Mouse (Mus musculus): ENCODE data around the gene Brca1. TPM values are rescaled to one million over a fixed set of nuclear protein-coding genes. Genes with fewer than 3 reads are reported as not detected.
"Not testable (repeated sequence)": the region's sequence is repeated elsewhere in the genome, so short reads cannot be mapped to it uniquely, and the experiment has no call there.

Gene Brca1
- polyA plus RNA-seq, 2 experiments: 8.6 to 14.0 TPM

- TF ChIP-seq CTCF (IDR thresholded peaks at IDR 0.05; ENCODE audit: low read depth): no peak
- no peak for TF ChIP-seq EP300 (IDR thresholded peaks at IDR 0.05; ENCODE audit: low read depth)
- Histone ChIP-seq H3K27ac (no peak overlapping the region), H3K4me2 (ENCODE audit: low read depth) (peak overlapping the region; percentile 80), H3K27me3 (ENCODE audit: control insufficient read depth, insufficient read depth, low read length) (peaks cover 32% of the 10 kb centered on the region), H3K36me3 (replicated peaks; ENCODE audit: control insufficient read depth, insufficient read depth, low read depth) (no peaks in the 10 kb centered on the region), H3K9ac (replicated peaks) (peak overlapping the region; percentile 38), H3K4me1 (replicated peaks; ENCODE audit: control insufficient read depth in 2 of 2, insufficient read depth in 2 of 2, low read length in 1 of 2) (peaks cover 18 to 28% of the 10 kb centered on the region in 2 experiments), H3K9me3 (ENCODE audit: control insufficient read depth, low read length) (no peaks in the 10 kb centered on the region), H3K4me3 (ENCODE audit: insufficient read depth in 1 of 2, low read depth in 2 of 2, low read length in 2 of 2) (peak overlapping the region; percentile 48 to 58)
- ATAC-seq (ENCODE audit: insufficient read depth) (no peak), DNase-seq (ENCODE audit: low read depth in 3 of 3, low spot score in 3 of 3) (no peak)
- under 1% methylated on average over 30 of the region's 31 CpGs for WGBS (ENCODE audit: insufficient replicate concordance)
Observed at GRCm38 (mm10) chr11:101468263-101468688, 83.5 kb downstream of the Brca1 start.

- H3K27me3 ChIP-seq (ENCODE audit: control insufficient read depth, insufficient read depth, low read length): peaks cover 32% of the 10 kb centered on the region
- no peaks in the 10 kb centered on the region for H3K36me3 ChIP-seq (replicated peaks; ENCODE audit: control insufficient read depth, insufficient read depth, low read depth)
- no peak overlapping the region for H3K27ac ChIP-seq
- no peak for TF ChIP-seq EP300 (IDR thresholded peaks at IDR 0.05; ENCODE audit: low read depth)
- TF ChIP-seq CTCF (IDR thresholded peaks at IDR 0.05; ENCODE audit: low read depth): peak; percentile 62
- peak overlapping the region; percentile 80 for H3K4me2 ChIP-seq (ENCODE audit: low read depth)
- no peaks in the 10 kb centered on the region for H3K9me3 ChIP-seq (ENCODE audit: control insufficient read depth, low read length)
- ATAC-seq (ENCODE audit: insufficient read depth): peak; percentile 69
- peaks cover 22 to 34% of the 10 kb centered on the region in 2 experiments for H3K4me1 ChIP-seq (replicated peaks; ENCODE audit: control insufficient read depth in 2 of 2, insufficient read depth in 2 of 2, low read length in 1 of 2)
- peak overlapping the region; percentile 53 to 58 for H3K4me3 ChIP-seq (ENCODE audit: insufficient read depth in 1 of 2, low read depth in 2 of 2, low read length in 2 of 2)
- under 1% methylated on average over 54 of the region's 54 CpGs for WGBS (ENCODE audit: insufficient replicate concordance)
- H3K9ac ChIP-seq (replicated peaks): peak overlapping the region; percentile 38
- no peak for DNase-seq (ENCODE audit: low read depth in 3 of 3, low spot score in 3 of 3)
Observed at GRCm38 (mm10) chr11:101467477-101468262, 84.1 kb downstream of the Brca1 start.

- Histone ChIP-seq H3K4me1 (replicated peaks; ENCODE audit: control insufficient read depth in 2 of 2, insufficient read depth in 2 of 2, low read length in 1 of 2) (peaks cover 22 to 34% of the 10 kb centered on the region in 2 experiments), H3K4me2 (ENCODE audit: low read depth) (peak overlapping the region; percentile 96), H3K27me3 (ENCODE audit: control insufficient read depth, insufficient read depth, low read length) (peaks cover 32% of the 10 kb centered on the region), H3K4me3 (ENCODE audit: insufficient read depth in 1 of 2, low read depth in 2 of 2, low read length in 2 of 2) (peak overlapping the region in 1 of 2 experiments; percentile 75; a peak in 2 of 4 replicates)
- H3K27ac ChIP-seq; H3K9ac ChIP-seq (replicated peaks); DNase-seq (ENCODE audit: low read depth in 3 of 3, low spot score in 3 of 3); ATAC-seq (ENCODE audit: insufficient read depth); H3K36me3 ChIP-seq (replicated peaks; ENCODE audit: control insufficient read depth, insufficient read depth, low read depth); H3K9me3 ChIP-seq (ENCODE audit: control insufficient read depth, low read length): not testable (repeated sequence)
- WGBS (ENCODE audit: insufficient replicate concordance): 49% methylated on average over 5 of the region's 5 CpGs
Observed at GRCm38 (mm10) chr11:101466552-101466950, 85.2 kb downstream of the Brca1 start.

- DNase-seq (ENCODE audit: low read depth in 3 of 3, low spot score in 3 of 3) (peak in 1 of 3 experiments; percentile 57), ATAC-seq (ENCODE audit: insufficient read depth) (peak; percentile 57)
- Histone ChIP-seq H3K9me3 (ENCODE audit: control insufficient read depth, low read length) (no peaks in the 10 kb centered on the region), H3K9ac (replicated peaks) (peak within 1 kb of the TSS; percentile 59), H3K4me2 (ENCODE audit: low read depth) (peak within 1 kb of the TSS; percentile 96), H3K4me3 (ENCODE audit: insufficient read depth in 1 of 2, low read depth in 2 of 2, low read length in 2 of 2) (peak within 1 kb of the TSS; percentile 54 to 75), H3K4me1 (replicated peaks; ENCODE audit: control insufficient read depth in 2 of 2, insufficient read depth in 2 of 2, low read length in 1 of 2) (peaks cover 22 to 34% of the 10 kb centered on the region in 2 experiments), H3K27ac (no peak within 1 kb of the TSS), H3K36me3 (replicated peaks; ENCODE audit: control insufficient read depth, insufficient read depth, low read depth) (no peaks in the 10 kb centered on the region), H3K27me3 (ENCODE audit: control insufficient read depth, insufficient read depth, low read length) (peaks cover 32% of the 10 kb centered on the region)
- TF ChIP-seq EP300 (IDR thresholded peaks at IDR 0.05; ENCODE audit: low read depth) (peak; percentile 30; the same call in 1 of the 2 replicates), CTCF (IDR thresholded peaks at IDR 0.05; ENCODE audit: low read depth) (0 out of 2 replicates have a peak, but pooled peaks have one; percentile 12)
- WGBS (ENCODE audit: insufficient replicate concordance): under 1% methylated on average over 57 of the region's 60 CpGs
Observed at GRCm38 (mm10) chr11:101465869-101466551, 85.7 kb downstream of the Brca1 start, which contains the start of gene Vat1. TSS of gene Vat1 (minus strand) at chr11:101466230.
